ENCODE assay signal across 17 mouse cellular contexts in the genomic region with DNA sequence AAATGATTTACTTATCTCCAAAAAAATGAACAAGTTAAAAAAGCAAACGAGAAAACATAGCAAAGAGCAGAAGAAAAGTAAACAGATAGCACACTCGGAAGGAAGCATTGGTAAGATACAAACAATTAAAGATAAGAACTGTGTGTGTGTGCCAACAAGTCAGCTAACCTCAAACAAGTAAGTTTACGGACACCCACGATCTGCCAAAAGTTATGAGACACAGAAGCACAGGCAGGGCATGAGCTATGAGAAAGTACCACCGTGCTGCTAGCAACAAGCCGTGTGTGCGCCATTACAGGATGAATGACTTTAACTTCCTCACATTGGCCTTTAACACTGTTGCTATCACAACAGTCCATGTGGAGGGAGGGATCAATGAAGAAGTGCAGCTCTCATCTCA.
DNase-seq lines count a peak whose midpoint lies in the region; ATAC-seq and TF ChIP-seq lines count a peak whose summit lies in the region.
"Had no signal": no experiment of that assay in that cellular context is flagged by ENCODE, and none has a peak within 500 bp of the region (broad histone marks: within the 10 kb centered on the region; RNA-seq: fewer than 3 reads in every experiment).

No protein-coding gene starts in this region.

- H3K27me3 ChIP-seq in liver, postnatal 0 days (ENCODE audit: insufficient read depth, low read length), result no peaks in the 10 kb centered on the region
- H3K27me3 ChIP-seq: CH12.LX; heart, embryonic 15.5 days; hindbrain, embryonic 15.5 days; liver, embryonic 15.5 days; Patski had no signal

- peaks cover 9% of the 10 kb centered on the region for H3K4me1 ChIP-seq in lung, adult 2 months (ENCODE audit: control insufficient read depth, insufficient read depth, low read length)
- no peaks in the 10 kb centered on the region for H3K4me1 ChIP-seq in liver, postnatal 0 days (ENCODE audit: insufficient read depth)
- H3K4me1 ChIP-seq: hindbrain, embryonic 15.5 days had no signal

- H3K9me3 ChIP-seq in liver, postnatal 0 days (ENCODE audit: low read length), result no peaks in the 10 kb centered on the region
- H3K9me3 ChIP-seq: heart, embryonic 15.5 days; hindbrain, embryonic 15.5 days; liver, embryonic 15.5 days had no signal

- H3K27ac ChIP-seq in liver, postnatal 0 days (ENCODE audit: low read depth), result no peak overlapping the region
- H3K27ac ChIP-seq: heart, embryonic 15.5 days; hindbrain, embryonic 15.5 days; liver, embryonic 15.5 days had no signal

- H3K9ac ChIP-seq in liver, postnatal 0 days (replicated peaks), result no peak overlapping the region
- H3K9ac ChIP-seq: heart, embryonic 15.5 days; hindbrain, embryonic 15.5 days; liver, embryonic 15.5 days had no signal

- no peak for ATAC-seq in liver, postnatal 0 days
- ATAC-seq in megakaryocyte-erythroid progenitor cell, adult 5-6 weeks (replicated peaks; ENCODE audit: low FRiP score, low TSS enrichment, poor library complexity, severe bottlenecking), result peak; percentile 70
- ATAC-seq in inflammation-experienced regulatory T-cells, adult 6 months, result no peak
- ATAC-seq: forebrain, embryonic 14.5 days; Patski had no signal

- no peak for TF ChIP-seq CTCF in lung, adult 2 months (IDR thresholded peaks at IDR 0.05; ENCODE audit: insufficient read depth, low read length)
- no peak for TF ChIP-seq CTCF in liver, postnatal 0 days (IDR thresholded peaks at IDR 0.05; ENCODE audit: low read depth)

- TF ChIP-seq EP300 in liver, postnatal 0 days (IDR thresholded peaks at IDR 0.05; ENCODE audit: low read depth), result no peak

- H3K36me3 ChIP-seq in liver, postnatal 0 days (replicated peaks; ENCODE audit: insufficient read depth, low read length), result no peaks in the 10 kb centered on the region
- H3K36me3 ChIP-seq: heart, embryonic 15.5 days; hindbrain, embryonic 15.5 days; liver, embryonic 15.5 days had no signal

- H3K4me2 ChIP-seq in liver, postnatal 0 days (ENCODE audit: low read depth, low read length), result peak overlapping the region; percentile 19; the same call in 1 of the 2 replicates
- H3K4me2 ChIP-seq: heart, embryonic 15.5 days; hindbrain, embryonic 15.5 days; liver, embryonic 15.5 days had no signal

- WGBS in lung, adult 2 months, result 17% methylated on average over 7 of the region's 7 CpGs
- WGBS in liver, postnatal 0 days (ENCODE audit: insufficient replicate concordance), result 26% methylated on average over 7 of the region's 7 CpGs

- no peak for TF ChIP-seq POLR2A in lung, adult 2 months (IDR thresholded peaks at IDR 0.05; ENCODE audit: borderline replicate concordance, extremely low read depth, low read depth, low read length)

- peak; percentile 12 for DNase-seq in lung, adult 2 months
- no peak for DNase-seq in lung, postnatal 25 days (ENCODE audit: low spot score)
- DNase-seq in adipocyte (ENCODE audit: low spot score), result peak; percentile 8
- no peak for DNase-seq in liver, postnatal 0 days
- DNase-seq in embryo, embryonic 11 days, result no peak
- DNase-seq: cerebellum, adult 9-10 months; kidney, adult 8-10 months; kidney, postnatal 36 days; midbrain, embryonic 14.5 days had no signal

- no peak overlapping the region for H3K4me3 ChIP-seq in lung, adult 2 months (replicated peaks; ENCODE audit: extremely low read depth, low read depth, low read length)
- H3K4me3 ChIP-seq in liver, postnatal 0 days (ENCODE audit: low read depth, low read length), result no peak overlapping the region
- H3K4me3 ChIP-seq: heart, embryonic 15.5 days; hindbrain, embryonic 15.5 days; liver, embryonic 15.5 days had no signal

Comparison
In these comparisons a context has a peak if more than half of its experiments do, and no peak if none do; other contexts are left out.
1. DNase-seq: peak in lung, adult 2 months (single experiment) and adipocyte (single experiment); none in lung, postnatal 25 days (single experiment), liver, postnatal 0 days (single experiment) and embryo, embryonic 11 days (single experiment).